23 mouse cellular contexts compared by ENCODE assay signal in genomic region chr10:94558826-94559225, GRCm38 (mm10).
"Had no signal": no experiment of that assay in that cellular context is flagged by ENCODE, and none has a peak within 500 bp of the region (broad histone marks: within the 10 kb centered on the region; RNA-seq: fewer than 3 reads in every experiment).

No protein-coding gene starts in this region.

- H3K36me3 ChIP-seq: heart, embryonic 10.5 days; heart, embryonic 12.5 days; hindbrain, embryonic 10.5 days; hindbrain, embryonic 12.5 days; intestine, embryonic 15.5 days; limb, embryonic 10.5 days; limb, embryonic 12.5 days; liver, embryonic 13.5 days had no signal

- H3K4me3 ChIP-seq: gastrocnemius, adult 2 months; heart, embryonic 10.5 days; heart, embryonic 12.5 days; hindbrain, embryonic 10.5 days; hindbrain, embryonic 12.5 days; intestine, embryonic 15.5 days; left cerebral cortex, adult 2 months; limb, embryonic 10.5 days; limb, embryonic 12.5 days; liver, embryonic 13.5 days had no signal

- H3K9me3 ChIP-seq: heart, embryonic 10.5 days; heart, embryonic 12.5 days; hindbrain, embryonic 10.5 days; hindbrain, embryonic 12.5 days; intestine, embryonic 15.5 days; limb, embryonic 10.5 days; limb, embryonic 12.5 days; liver, embryonic 13.5 days had no signal

- ATAC-seq: inflammation-experienced regulatory T-cells, adult 6 months; intestine, embryonic 15.5 days; intestine, postnatal 0 days had no signal

- DNase-seq: gastrocnemius, adult 2 months; gastrocnemius, postnatal 10 days; gastrocnemius, postnatal 25 days; heart, adult 18-20 months; heart, postnatal 10 days; heart, postnatal 4 days; kidney, adult 18-20 months; kidney, adult 9 months; kidney, postnatal 10 days; kidney, postnatal 25 days; kidney, postnatal 4 days; liver, embryonic 13.5 days had no signal

- H3K27ac ChIP-seq: hindbrain, embryonic 10.5 days; hindbrain, embryonic 12.5 days; hindbrain, embryonic 14.5 days; intestine, embryonic 15.5 days; left cerebral cortex, adult 2 months; limb, embryonic 10.5 days; limb, embryonic 12.5 days had no signal

- H3K4me2 ChIP-seq: heart, embryonic 12.5 days; hindbrain, embryonic 12.5 days; hindbrain, embryonic 14.5 days; intestine, embryonic 15.5 days; limb, embryonic 12.5 days; liver, embryonic 13.5 days had no signal

- H3K9ac ChIP-seq: heart, embryonic 12.5 days; hindbrain, embryonic 12.5 days; hindbrain, embryonic 14.5 days; intestine, embryonic 15.5 days; limb, embryonic 12.5 days; liver, embryonic 13.5 days had no signal

- H3K4me1 ChIP-seq: intestine, embryonic 15.5 days; limb, embryonic 12.5 days had no signal

- H3K27me3 ChIP-seq: heart, embryonic 12.5 days; hindbrain, embryonic 12.5 days; intestine, embryonic 15.5 days; limb, embryonic 12.5 days; liver, embryonic 13.5 days had no signal
